Mouse (Mus musculus): ENCODE data around the gene Arhgap20.

DNA sequence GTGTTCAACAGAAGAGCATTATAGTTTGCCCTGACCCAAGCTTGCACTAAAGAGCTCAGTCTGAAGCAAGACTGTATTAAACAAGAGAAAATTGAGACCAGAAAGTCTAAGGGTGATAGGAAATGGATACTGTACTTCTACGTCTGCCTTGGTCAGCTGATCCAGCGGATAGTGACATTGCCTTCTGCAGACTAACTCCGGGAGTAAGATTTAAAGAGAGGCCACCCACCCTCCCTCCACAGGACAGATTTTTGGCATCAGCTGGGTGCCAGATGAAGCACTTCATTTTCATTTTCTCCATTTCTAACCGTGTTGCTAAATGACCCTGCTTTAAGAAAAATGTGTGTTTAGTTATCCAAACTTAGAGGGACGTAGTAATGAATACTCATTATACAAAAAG is 67.2 kb downstream of the Arhgap20 start:
- TF ChIP-seq POLR2A (IDR thresholded peaks at IDR 0.05; ENCODE audit: insufficient read depth, low read depth, low read length): no peak
- no peak for TF ChIP-seq CTCF (IDR thresholded peaks at IDR 0.05; ENCODE audit: insufficient read depth, low read depth, low read length)
